Mouse (Mus musculus): ENCODE results near the gene Lrrc4. TPM values are rescaled to one million over a fixed set of nuclear protein-coding genes. Genes with fewer than 3 reads are reported as not detected.

Lrrc4 gene
- polyA plus RNA-seq, 1 experiment, result 1.8 TPM

DNA sequence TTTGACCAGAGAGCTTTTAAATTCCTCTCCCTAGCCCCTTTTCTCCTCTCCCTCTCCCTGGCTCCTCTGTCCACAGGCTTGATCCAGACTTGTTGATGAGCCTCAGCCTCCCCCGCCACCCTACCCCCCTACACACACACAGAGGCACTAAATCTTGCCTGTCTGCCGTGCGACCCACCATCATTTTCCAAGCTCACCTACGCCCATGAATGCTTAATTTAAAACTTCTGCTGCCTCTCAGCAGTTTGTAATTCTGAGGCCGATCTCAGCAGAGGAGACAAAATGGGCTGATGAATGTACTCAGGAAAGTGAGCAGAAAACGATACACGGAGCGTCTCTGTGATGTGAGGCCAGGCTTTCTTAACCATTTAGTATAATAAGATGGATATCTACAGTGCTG lies 23.1 kb upstream of the Lrrc4 start:
- no peak for DNase-seq (ENCODE audit: low spot score)

- no peak for DNase-seq (ENCODE audit: low spot score)
These were observed 22.1 kb upstream of the Lrrc4 start for GRCm38 (mm10) chr6:28853654-28854053.

DNA sequence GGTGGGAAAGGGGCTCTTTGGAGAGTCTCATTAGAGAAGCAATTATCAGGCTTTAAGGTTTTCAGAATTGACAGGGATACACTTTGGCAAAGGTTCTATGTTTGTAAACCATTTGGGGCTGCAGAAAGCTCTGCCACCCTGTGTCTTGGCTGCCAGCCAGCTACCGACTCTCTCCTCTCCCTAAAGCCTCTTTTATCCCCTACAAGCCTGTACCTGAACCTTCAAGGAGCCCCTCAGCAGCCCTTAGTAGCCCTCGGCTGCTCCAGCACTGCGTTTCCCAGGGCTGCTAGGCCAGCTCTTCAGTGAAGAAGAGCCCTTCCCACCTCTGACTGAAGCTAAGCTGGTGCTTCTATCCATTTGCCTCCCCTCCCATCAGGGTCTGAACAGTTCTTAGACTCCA lies 21.6 kb upstream of the Lrrc4 start:
- DNase-seq (ENCODE audit: low spot score), result no peak

DNA sequence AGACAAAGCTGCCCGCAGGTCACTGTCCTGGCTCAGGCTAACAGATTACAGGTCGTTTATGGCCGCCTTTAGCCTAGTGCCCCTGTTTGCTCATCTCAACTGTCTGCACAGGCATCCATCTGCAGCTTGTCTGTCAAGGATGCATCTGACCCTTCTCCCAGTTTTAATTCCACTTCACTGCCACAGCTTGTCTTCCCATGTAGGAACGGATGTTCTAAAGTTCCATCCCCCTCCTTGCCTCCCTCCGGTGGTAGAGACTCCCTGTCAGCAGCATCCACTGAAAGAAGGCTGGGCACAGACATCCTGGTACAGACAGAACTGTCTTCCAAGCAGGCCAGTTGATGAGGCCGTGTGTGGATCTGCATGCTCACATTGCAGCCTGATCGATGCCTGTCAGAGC lies 20.8 kb upstream of the Lrrc4 start:
- no peak for DNase-seq (ENCODE audit: low spot score)

GRCm38 (mm10) chr6:28850326-28850900 lies 18.9 kb upstream of the Lrrc4 start:
- no peak for DNase-seq (ENCODE audit: low spot score)

GRCm38 (mm10) chr6:28849317-28849716 lies 17.8 kb upstream of the Lrrc4 start:
- no peak for DNase-seq (ENCODE audit: low spot score)

GRCm38 (mm10) chr6:28848891-28849290 lies 17.3 kb upstream of the Lrrc4 start:
- no peak for DNase-seq (ENCODE audit: low spot score)

DNA sequence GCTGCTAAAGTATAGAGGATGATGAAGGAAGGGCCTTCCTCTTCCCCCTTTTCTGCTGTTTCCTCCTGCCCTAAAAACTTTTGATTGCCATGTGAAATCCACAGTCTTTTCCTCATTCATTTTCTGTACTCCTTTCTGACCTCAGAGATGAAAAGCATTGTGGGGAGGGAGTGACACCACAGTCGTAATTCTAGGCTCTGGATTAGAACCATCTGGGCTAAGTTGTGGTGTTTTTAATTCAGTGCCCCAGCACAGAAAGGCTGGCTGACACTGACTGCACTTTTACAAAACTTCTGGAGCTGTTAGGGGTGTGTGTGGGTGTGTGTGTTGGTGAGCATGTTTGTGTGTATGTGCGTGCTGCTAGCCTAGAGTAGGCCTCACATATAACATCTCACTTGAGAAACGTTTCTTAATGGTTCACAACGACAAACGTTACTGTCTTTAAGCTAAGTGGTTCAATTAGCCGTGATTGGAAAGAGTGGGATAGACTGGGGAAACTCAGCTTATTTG lies 16.8 kb upstream of the Lrrc4 start:
- no peak for DNase-seq (ENCODE audit: low spot score)

GRCm38 (mm10) chr6:28847616-28848015 lies 16.1 kb upstream of the Lrrc4 start:
- no peak for DNase-seq (ENCODE audit: low spot score)

DNA sequence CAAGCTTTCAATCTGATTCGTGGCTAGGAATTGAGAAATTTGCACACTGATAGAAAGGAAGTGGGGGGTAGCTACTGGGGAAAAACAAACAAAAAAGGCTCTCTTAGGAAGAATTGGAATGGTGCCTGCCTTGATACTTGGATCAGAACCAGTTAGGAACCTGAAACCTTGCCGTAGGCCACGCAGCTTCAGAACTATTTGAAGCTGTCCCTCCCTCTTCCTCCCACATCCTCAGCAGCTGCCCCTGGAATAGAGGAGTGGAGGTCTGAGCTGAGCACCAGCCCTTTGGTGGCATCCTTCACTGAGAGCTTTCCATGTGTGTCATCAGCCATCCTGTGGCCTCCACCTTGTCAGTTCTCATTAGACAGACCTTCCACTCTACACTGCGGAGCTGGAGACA lies 14.1 kb upstream of the Lrrc4 start:
- DNase-seq (ENCODE audit: low spot score), result no peak

DNA sequence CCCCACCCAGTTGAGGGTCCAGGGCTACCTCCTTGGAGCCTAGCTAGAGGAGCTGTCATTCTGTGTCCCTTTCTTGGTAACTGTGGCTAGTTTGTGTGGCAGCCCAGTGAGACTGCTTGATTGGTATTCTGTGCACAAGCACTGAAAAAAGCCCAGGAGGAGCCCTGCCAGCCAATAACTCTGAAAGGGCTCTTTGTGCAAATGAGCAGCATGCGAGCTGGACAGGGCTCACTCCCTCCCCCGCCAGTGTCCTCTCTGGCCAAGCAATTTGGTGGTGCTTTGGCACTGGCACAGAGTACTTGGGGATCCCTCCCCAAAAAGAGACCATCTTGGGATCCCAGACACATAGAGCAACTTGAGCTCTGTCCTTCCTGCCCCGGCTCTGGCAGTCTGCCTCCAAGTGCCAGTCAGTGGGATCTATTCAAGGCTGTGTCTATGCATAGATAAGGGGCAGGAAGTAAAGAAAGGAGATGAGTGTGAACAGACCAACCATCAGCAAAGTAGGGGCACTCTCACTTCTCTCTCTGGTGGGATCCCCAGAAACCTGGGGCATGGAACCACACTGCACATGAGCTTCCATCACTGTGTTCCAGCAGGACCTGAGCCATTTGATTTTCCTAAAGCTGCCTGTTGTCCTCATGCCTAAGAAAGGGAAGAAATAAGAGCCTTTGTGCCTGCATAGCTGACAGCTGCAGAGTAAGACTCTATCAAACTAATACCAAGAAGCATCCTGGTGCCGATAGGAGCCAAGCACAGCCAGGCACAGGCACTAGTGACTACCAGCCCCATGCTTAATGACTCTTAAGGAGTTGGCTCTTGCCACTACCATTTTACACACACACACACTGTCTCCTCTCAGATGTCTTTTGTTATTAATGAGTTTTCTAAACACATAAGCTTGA lies 11.1 kb upstream of the Lrrc4 start:
- DNase-seq (ENCODE audit: low spot score), result no peak

DNA sequence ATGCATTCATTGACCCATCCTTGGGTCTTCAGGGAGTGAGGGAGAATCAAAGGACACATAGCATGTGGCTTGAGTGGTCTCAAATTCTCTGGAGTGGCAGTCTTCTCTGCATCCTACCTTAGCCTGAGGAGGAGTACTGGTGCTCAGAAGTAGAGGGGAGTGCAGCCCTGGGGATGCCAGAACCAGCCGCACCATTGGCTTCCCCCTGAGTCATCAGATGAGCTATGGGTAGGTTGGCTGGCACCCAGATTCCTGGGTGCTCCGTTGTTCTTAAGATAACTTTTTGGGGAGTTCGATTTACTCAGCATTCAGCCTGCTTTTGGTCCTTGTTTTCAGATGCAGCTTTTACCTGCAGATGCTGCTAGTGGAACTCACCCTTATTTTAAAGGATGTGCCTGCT lies 10.0 kb upstream of the Lrrc4 start:
- no peak for DNase-seq (ENCODE audit: low spot score)

GRCm38 (mm10) chr6:28836600-28836999 lies 5.1 kb upstream of the Lrrc4 start:
- no peak for DNase-seq (ENCODE audit: low spot score)

DNA sequence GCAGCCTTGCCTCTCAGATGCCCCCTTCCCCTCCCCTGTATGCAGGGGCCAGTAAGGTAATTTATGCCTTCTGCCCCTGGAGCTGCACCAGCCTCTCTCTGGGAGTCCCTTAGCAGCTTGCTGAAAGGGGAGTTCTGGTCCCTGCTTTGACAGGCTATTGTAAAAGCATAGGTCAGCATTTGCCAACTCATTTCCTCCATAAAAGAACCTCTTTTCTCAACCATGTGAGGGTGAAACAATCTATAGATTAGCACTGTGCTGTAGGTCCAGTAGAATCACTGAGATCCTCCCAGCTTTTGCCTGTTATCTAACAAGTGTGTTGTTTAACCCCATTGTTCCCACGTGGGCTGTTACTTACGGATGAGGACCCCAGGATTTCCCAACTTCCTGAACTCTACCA lies 2.5 kb upstream of the Lrrc4 start:
- no peak for DNase-seq (ENCODE audit: low spot score)

DNA sequence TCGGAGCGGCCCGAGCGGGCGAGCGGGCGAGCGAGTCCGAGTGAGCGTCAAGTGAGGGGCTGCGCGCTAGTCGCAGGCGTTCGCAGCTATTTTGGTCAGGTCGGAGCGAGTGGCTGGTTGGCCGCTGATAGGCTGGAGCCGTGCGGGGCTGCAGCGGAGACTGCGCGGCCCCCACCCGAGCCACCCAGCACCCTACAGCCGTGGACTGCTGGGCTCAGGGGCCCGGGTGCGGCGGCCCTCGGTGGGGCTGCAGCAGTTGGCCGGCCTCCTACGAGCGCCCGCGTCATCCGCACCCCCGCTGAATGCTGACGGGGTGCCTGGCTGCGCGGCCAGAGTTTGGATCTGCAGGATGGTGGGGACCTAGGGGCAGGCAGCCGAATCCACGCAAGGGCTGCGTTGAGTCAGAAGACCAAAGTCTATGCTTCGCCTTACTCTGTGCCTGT lies 1.9 kb upstream of the Lrrc4 start:
- peak; percentile 45 for DNase-seq (ENCODE audit: low spot score)

GRCm38 (mm10) chr6:28832751-28833291 lies 1.3 kb upstream of the Lrrc4 start:
- DNase-seq (ENCODE audit: low spot score), result no peak

DNA sequence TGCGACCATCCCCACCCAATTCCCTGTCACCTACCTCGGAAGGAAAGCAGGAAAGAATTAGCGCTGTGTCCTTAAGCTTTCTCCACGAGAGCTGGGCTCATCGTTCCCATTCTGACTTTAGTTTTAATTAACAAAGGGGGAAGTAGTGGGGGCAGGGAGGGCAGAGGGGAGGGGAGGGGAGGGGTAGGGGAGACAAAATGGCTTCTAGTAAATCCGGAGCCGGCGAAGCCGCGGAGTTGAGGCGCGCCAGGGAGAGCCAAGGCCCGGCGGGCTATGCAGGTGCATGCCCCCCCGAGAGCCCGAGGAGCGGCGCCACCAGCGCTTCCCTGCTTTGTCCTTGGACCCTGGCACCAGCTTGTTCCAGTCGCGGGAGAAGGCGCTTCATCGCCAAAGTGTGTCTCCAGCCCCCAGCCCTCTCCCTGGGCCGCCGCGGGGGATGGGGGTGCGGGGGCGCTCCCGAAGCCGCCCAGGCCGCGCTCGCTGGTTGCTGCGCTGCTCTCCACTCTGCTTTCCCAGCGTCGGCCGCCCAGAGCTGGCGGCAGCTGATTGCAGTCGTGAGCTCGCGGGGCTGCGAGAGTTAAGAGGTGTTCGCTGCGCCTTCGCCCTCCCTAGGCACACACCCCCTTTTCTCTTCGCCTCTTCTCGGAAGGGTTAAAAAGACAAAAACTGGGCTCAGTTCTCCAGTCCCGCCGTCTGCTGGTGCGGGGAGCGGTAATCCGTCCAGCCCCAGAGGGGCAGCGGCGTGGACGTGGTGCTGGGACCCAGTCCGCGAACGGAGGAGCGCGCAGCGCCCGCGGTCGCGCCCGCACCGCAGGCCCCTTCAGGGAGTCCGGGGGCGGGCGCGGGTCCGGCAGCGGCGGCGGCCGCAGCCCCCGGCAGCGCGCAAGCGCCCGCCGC lies 555 bp upstream of the Lrrc4 start:
- DNase-seq (ENCODE audit: low spot score), result no peak

DNA sequence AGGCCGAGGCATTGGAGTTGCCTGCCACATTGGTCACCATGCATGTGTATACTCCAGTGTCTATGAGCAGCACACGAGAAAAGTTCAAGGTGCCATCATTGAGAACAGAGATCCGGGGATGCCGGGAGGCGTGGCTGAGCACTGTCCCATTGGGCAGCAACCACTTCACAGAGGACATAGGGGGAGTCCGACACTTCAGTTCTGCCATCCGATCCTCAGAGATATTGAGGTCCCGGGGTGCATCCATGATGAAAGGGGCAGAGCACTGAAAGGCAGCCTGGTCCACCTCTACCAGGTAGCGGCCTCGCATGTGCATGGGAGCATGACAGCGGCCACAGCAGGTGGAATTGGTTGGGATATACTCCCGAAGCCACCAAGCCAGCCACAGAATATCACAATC lies 1.2 kb downstream of the Lrrc4 start:
- no peak for DNase-seq (ENCODE audit: low spot score)

DNA sequence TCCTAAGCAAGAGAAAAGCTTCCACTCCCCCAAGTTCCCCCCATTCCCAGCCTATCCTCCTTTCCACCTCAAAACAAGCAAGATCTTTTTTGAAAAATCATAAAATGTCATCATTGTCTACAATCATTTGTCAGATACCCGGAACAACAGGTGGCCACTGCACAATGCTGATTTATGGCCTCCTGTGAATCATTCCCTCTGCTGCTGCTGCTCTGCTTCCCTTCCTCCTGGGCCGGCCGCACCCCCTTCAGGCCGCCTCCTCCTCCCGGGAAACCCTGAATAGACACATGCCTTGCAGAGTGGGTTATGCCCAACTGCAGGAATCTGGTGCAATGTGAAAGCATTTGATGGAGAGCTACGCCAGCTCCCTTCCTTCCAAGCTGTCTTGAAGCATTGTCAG lies 3.0 kb downstream of the Lrrc4 start:
- no peak for DNase-seq (ENCODE audit: low spot score)

- DNase-seq (ENCODE audit: low spot score), result no peak
These were observed 4.0 kb downstream of the Lrrc4 start for GRCm38 (mm10) chr6:28827565-28827964.

GRCm38 (mm10) chr6:28826689-28827389 lies 4.7 kb downstream of the Lrrc4 start:
- no peak for DNase-seq (ENCODE audit: low spot score)

Measured in urinary bladder, adult 2 months (tissue).